Mouse (Mus musculus): ENCODE results near the gene Aldh3b1. TPM values are rescaled to one million over a fixed set of nuclear protein-coding genes. Genes with fewer than 3 reads are reported as not detected.
A peak's percentile ranks its signal among the peaks of the same experiment; 100 is the strongest.

Gene Aldh3b1
- polyA plus RNA-seq, 1 experiment from 2014 or later, result 0.65 TPM

- H3K36me3 ChIP-seq (ENCODE audit: control insufficient read depth, insufficient read depth, low read length), result no peaks in the 10 kb centered on the region
- 7% methylated on average over 40 of the region's 42 CpGs for WGBS
- DNase-seq (ENCODE audit: low spot score), result peak; percentile 51
- peak; percentile 63 for ATAC-seq (ENCODE audit: insufficient read depth, low FRiP score, low TSS enrichment)
- H3K27ac ChIP-seq (ENCODE audit: low read depth, low read length), result no peak within 1 kb of the TSS
- H3K9me3 ChIP-seq (ENCODE audit: control insufficient read depth, low read length), result no peaks in the 10 kb centered on the region
- peak within 1 kb of the TSS; percentile 38 for H3K4me3 ChIP-seq (ENCODE audit: low read depth, low read length)
- H3K27me3 ChIP-seq (ENCODE audit: control insufficient read depth, insufficient read depth, low read length), result no peaks in the 10 kb centered on the region
- peak within 1 kb of the TSS; percentile 44 for H3K9ac ChIP-seq (ENCODE audit: low read length)
- H3K4me2 ChIP-seq (ENCODE audit: low read depth), result peak within 1 kb of the TSS; percentile 53
- no peaks in the 10 kb centered on the region; the same call in 1 of the 2 replicates for H3K4me1 ChIP-seq (ENCODE audit: control insufficient read depth, insufficient read depth, low read length)
These were observed 5.7 kb upstream of the Aldh3b1 start, which contains the start of gene Unc93b1 for GRCm38 (mm10) chr19:3935032-3935895. Gene Unc93b1, plus strand, starts transcription at chr19:3935186.

DNA sequence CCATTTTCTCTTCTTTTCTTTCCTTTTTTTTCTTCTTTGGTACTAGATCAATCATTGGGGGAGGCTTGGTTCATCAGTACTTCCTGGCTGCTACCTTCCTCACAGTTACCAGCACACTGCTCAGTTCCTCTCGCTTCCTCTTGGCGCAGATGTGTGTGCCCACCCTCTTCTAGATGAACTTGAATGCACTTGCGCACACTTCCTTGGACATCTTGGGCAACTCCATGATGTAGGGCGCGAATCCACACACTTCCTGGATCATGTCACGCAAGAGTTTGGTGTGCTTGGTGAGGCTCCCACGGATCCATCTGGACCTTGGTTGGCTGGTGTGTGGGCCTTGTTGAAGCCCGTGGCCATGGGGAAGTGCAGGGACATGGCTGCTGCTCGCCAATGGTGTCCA is 2.1 kb upstream of the Aldh3b1 start:
- H3K4me1 ChIP-seq (ENCODE audit: control insufficient read depth, insufficient read depth, low read length), result no peaks in the 10 kb centered on the region; the same call in 1 of the 2 replicates
- no peak for DNase-seq (ENCODE audit: low spot score)
- ATAC-seq (ENCODE audit: insufficient read depth, low FRiP score, low TSS enrichment), result no peak
- no peaks in the 10 kb centered on the region for H3K36me3 ChIP-seq (ENCODE audit: control insufficient read depth, insufficient read depth, low read length)
- H3K27me3 ChIP-seq (ENCODE audit: control insufficient read depth, insufficient read depth, low read length), result no peaks in the 10 kb centered on the region
- no peak overlapping the region for H3K27ac ChIP-seq (ENCODE audit: low read depth, low read length)
- H3K9me3 ChIP-seq (ENCODE audit: control insufficient read depth, low read length), result no peaks in the 10 kb centered on the region
- no peak overlapping the region for H3K9ac ChIP-seq (ENCODE audit: low read length)
- H3K4me3 ChIP-seq (ENCODE audit: low read depth, low read length), result no peak overlapping the region
- WGBS, result 90% methylated on average over 9 of the region's 9 CpGs
- H3K4me2 ChIP-seq (ENCODE audit: low read depth), result no peak overlapping the region

DNA sequence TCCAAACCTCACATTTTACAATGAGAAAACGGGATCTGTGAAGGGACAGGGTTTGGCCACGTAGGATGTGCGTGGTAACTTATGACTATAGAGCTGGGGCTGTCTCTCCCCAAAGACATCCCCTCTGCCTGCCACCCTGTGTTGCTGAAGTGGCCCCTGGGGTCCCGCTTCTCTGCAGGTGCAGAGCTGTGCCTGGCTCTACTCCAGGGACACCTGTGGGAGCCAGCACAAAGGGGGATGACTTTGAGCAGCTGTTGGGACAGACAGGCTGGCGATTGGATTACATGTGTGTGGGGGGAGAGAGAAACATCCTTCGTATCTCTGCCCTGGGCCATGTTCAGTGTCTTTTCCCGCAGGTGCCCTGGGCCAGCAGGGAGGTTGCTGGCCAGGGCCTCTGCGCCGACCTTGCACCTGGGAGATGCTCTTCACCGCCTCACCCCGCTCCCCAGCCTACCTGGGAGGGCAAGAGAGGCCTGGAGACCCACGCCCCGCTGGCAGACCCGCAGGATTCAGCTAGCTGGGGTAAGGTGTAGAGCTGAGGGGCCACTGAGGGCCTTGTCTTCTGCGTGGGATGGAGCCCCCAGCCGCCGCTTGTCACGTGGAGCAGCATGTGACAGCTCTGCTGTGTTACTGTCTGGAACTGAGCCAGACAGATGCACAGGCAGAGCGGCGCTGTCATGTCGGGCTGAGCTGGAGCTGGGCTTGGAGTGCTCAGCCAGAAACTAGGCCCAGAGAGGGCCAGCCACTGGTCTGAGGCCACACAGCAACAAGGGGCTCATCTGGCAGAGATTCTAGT is 852 bp upstream of the Aldh3b1 start:
- Histone ChIP-seq H3K4me2 (ENCODE audit: low read depth) (no peak overlapping the region), H3K27ac (ENCODE audit: low read depth, low read length) (no peak overlapping the region), H3K4me3 (ENCODE audit: low read depth, low read length) (no peak overlapping the region), H3K36me3 (ENCODE audit: control insufficient read depth, insufficient read depth, low read length) (no peaks in the 10 kb centered on the region), H3K27me3 (ENCODE audit: control insufficient read depth, insufficient read depth, low read length) (no peaks in the 10 kb centered on the region), H3K9ac (ENCODE audit: low read length) (no peak overlapping the region), H3K4me1 (ENCODE audit: control insufficient read depth, insufficient read depth, low read length) (no peaks in the 10 kb centered on the region; the same call in 1 of the 2 replicates), H3K9me3 (ENCODE audit: control insufficient read depth, low read length) (no peaks in the 10 kb centered on the region)
- ATAC-seq (ENCODE audit: insufficient read depth, low FRiP score, low TSS enrichment) (no peak), DNase-seq (ENCODE audit: low spot score) (no peak)
- WGBS, result 75% methylated on average over 21 of the region's 21 CpGs

GRCm38 (mm10) chr19:3928779-3929178 is 829 bp downstream of the Aldh3b1 start:
- H3K9ac ChIP-seq (ENCODE audit: low read length), result no peak overlapping the region
- H3K4me3 ChIP-seq (ENCODE audit: low read depth, low read length), result no peak overlapping the region
- H3K9me3 ChIP-seq (ENCODE audit: control insufficient read depth, low read length), result no peaks in the 10 kb centered on the region
- no peaks in the 10 kb centered on the region for H3K4me1 ChIP-seq (ENCODE audit: control insufficient read depth, insufficient read depth, low read length)
- WGBS, result 80% methylated on average over 4 of the region's 4 CpGs
- H3K27ac ChIP-seq (ENCODE audit: low read depth, low read length), result no peak overlapping the region
- ATAC-seq (ENCODE audit: insufficient read depth, low FRiP score, low TSS enrichment) (no peak), DNase-seq (ENCODE audit: low spot score) (no peak)
- H3K27me3 ChIP-seq (ENCODE audit: control insufficient read depth, insufficient read depth, low read length), result no peaks in the 10 kb centered on the region
- H3K36me3 ChIP-seq (ENCODE audit: control insufficient read depth, insufficient read depth, low read length), result no peaks in the 10 kb centered on the region
- H3K4me2 ChIP-seq (ENCODE audit: low read depth), result no peak overlapping the region

DNA sequence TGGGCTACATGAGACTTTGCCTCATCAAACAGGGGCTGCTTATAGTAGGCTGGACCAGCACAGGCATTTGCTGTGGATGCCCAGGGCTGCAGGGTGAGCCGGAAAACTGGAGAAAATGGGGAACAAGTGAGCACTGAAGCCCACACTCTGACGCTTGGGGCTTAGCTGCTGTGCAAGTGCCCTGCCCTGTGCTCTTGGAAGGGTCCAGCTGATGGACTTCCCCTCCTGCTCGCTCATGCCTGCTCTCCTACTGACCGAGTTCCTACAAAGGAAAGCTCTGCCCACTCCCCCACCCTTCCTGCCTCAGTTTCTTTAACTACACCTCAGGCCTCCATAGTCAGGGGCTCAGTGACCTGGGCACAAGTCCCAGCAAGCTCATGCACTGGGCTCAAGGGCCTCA is 1.6 kb downstream of the Aldh3b1 start:
- no peaks in the 10 kb centered on the region for H3K4me1 ChIP-seq (ENCODE audit: control insufficient read depth, insufficient read depth, low read length)

DNA sequence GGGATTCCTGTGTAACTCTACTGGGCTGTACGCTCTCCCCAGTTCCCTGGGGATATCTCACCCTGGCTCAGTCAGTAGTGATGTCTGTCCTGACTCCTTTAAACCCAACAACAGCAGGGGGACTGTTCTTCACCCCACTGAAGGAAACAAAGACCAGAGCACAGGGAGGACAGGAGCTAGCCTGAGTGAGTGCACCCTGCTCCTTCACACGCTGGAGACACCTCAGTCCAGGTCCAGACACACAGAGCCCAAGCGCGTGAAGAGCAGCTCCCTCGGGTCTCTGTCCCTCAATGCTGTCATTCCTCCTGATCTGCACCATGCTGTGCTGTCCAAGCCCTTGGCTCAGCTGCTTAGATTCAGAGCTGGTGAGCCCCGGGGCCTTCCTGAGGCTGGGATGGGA is 2.9 kb downstream of the Aldh3b1 start:
- no peak overlapping the region for H3K4me2 ChIP-seq (ENCODE audit: low read depth)
- H3K36me3 ChIP-seq (ENCODE audit: control insufficient read depth, insufficient read depth, low read length), result no peaks in the 10 kb centered on the region
- DNase-seq (ENCODE audit: low spot score), result no peak
- no peaks in the 10 kb centered on the region for H3K4me1 ChIP-seq (ENCODE audit: control insufficient read depth, insufficient read depth, low read length)
- no peak overlapping the region for H3K9ac ChIP-seq (ENCODE audit: low read length)
- no peak overlapping the region for H3K4me3 ChIP-seq (ENCODE audit: low read depth, low read length)
- ATAC-seq (ENCODE audit: insufficient read depth, low FRiP score, low TSS enrichment), result no peak
- H3K9me3 ChIP-seq (ENCODE audit: control insufficient read depth, low read length), result no peaks in the 10 kb centered on the region
- WGBS, result 61% methylated on average over 6 of the region's 6 CpGs
- no peak overlapping the region for H3K27ac ChIP-seq (ENCODE audit: low read depth, low read length)
- no peaks in the 10 kb centered on the region for H3K27me3 ChIP-seq (ENCODE audit: control insufficient read depth, insufficient read depth, low read length)

More for the DNA sequence above, 1.6 kb downstream of the Aldh3b1 start:
- H3K4me3 ChIP-seq (ENCODE audit: low read depth, low read length), result no peak overlapping the region
- H3K4me2 ChIP-seq (ENCODE audit: low read depth), result no peak overlapping the region
- no peak for DNase-seq (ENCODE audit: low spot score)
- H3K9me3 ChIP-seq (ENCODE audit: control insufficient read depth, low read length), result no peaks in the 10 kb centered on the region
- H3K36me3 ChIP-seq (ENCODE audit: control insufficient read depth, insufficient read depth, low read length), result no peaks in the 10 kb centered on the region
- H3K27ac ChIP-seq (ENCODE audit: low read depth, low read length), result no peak overlapping the region
- H3K27me3 ChIP-seq (ENCODE audit: control insufficient read depth, insufficient read depth, low read length), result no peaks in the 10 kb centered on the region
- no peak overlapping the region for H3K9ac ChIP-seq (ENCODE audit: low read length)
- 77% methylated on average over 4 of the region's 4 CpGs for WGBS
- ATAC-seq (ENCODE audit: insufficient read depth, low FRiP score, low TSS enrichment), result no peak

- WGBS, result 64% methylated on average over 3 of the region's 3 CpGs
- no peak overlapping the region for H3K9ac ChIP-seq (ENCODE audit: low read length)
- ATAC-seq (ENCODE audit: insufficient read depth, low FRiP score, low TSS enrichment), result no peak
- H3K4me1 ChIP-seq (ENCODE audit: control insufficient read depth, insufficient read depth, low read length), result no peaks in the 10 kb centered on the region
- no peak for DNase-seq (ENCODE audit: low spot score)
- H3K36me3 ChIP-seq (ENCODE audit: control insufficient read depth, insufficient read depth, low read length), result no peaks in the 10 kb centered on the region
- H3K27ac ChIP-seq (ENCODE audit: low read depth, low read length), result no peak overlapping the region
- H3K9me3 ChIP-seq (ENCODE audit: control insufficient read depth, low read length), result no peaks in the 10 kb centered on the region
- H3K4me3 ChIP-seq (ENCODE audit: low read depth, low read length), result no peak overlapping the region
- H3K27me3 ChIP-seq (ENCODE audit: control insufficient read depth, insufficient read depth, low read length), result no peaks in the 10 kb centered on the region
- H3K4me2 ChIP-seq (ENCODE audit: low read depth), result no peak overlapping the region
These were observed 3.3 kb downstream of the Aldh3b1 start for GRCm38 (mm10) chr19:3926279-3926678.

- H3K36me3 ChIP-seq (ENCODE audit: control insufficient read depth, insufficient read depth, low read length), result no peaks in the 10 kb centered on the region
- ATAC-seq (ENCODE audit: insufficient read depth, low FRiP score, low TSS enrichment), result no peak
- 83% methylated on average over 6 of the region's 6 CpGs for WGBS
These were observed 3.7 kb downstream of the Aldh3b1 start for GRCm38 (mm10) chr19:3925859-3926258.

More at GRCm38 (mm10) chr19:3925859-3926258, 3.7 kb downstream of the Aldh3b1 start:
- DNase-seq (ENCODE audit: low spot score), result no peak
- Histone ChIP-seq H3K9ac (ENCODE audit: low read length) (no peak overlapping the region), H3K27ac (ENCODE audit: low read depth, low read length) (no peak overlapping the region), H3K9me3 (ENCODE audit: control insufficient read depth, low read length) (no peaks in the 10 kb centered on the region), H3K4me2 (ENCODE audit: low read depth) (no peak overlapping the region), H3K4me1 (ENCODE audit: control insufficient read depth, insufficient read depth, low read length) (no peaks in the 10 kb centered on the region), H3K27me3 (ENCODE audit: control insufficient read depth, insufficient read depth, low read length) (no peaks in the 10 kb centered on the region), H3K4me3 (ENCODE audit: low read depth, low read length) (no peak overlapping the region)

Measured in neural tube, embryonic 11.5 days (tissue).